Mouse (Mus musculus): ENCODE results near the gene Dnaja3.

The Dnaja3 gene

GRCm38 (mm10) chr16:4639831-4640237 is at the start of gene Dnaja3, which contains the start of gene Vasn:
TSS of gene Dnaja3 (plus strand) at chr16:4639989.
TSS of gene Vasn (plus strand) at chr16:4639941.
- peak; percentile 77 for DNase-seq (ENCODE audit: low read depth)

GRCm38 (mm10) chr16:4590236-4590635 is 49.6 kb upstream of the Dnaja3 start:
- DNase-seq (ENCODE audit: low read depth): no peak

- DNase-seq (ENCODE audit: low read depth): no peak
Measured at GRCm38 (mm10) chr16:4592909-4593875, 46.6 kb upstream of the Dnaja3 start.

DNA sequence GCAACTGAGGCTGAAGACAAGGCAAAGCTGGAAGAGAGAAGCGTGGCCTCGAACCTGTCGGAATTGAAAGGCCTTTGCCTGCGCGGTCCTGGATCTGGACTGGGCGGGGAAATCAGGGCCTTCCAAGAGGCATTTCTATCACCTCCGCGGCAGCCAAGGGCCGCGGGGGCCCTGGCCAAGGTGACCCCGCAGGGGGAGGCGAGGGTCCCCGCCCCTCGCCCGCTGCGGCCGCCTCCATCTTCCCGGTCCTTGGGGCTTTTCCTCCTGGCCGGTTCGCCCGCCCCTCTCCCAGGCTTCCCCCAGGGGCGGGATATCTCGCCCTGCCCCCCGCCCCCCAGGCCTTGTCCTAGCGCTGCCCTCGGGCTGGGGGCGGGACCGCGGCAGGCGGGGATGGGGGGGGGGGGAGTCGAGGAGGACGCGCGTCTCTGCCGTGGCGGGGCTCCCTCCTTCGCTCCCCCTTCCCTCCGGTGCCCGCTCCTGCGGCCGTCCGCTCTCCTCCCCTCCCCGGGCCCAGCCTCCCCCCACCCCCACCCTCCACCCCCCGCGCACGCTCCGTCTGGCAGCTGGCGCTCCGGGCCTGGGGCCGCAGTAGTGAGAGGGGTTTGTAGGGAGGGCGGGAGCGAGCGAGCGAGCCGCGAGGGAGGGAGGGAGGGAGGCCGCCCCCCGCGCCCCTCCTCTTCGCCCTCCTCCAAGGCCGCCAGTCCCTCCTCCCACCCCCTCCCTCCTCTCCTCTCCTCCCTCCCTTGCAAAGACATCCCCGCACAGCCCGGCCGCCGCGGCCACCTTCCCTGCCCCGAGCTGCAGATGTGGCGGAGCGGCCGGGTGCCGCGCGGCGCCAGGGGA is 45.6 kb upstream of the Dnaja3 start, which contains the start of gene Glis2:
Gene Glis2, plus strand, starts transcription at position 743 of the 843 bp plus-strand sequence.
- no peak for DNase-seq (ENCODE audit: low read depth)

DNA sequence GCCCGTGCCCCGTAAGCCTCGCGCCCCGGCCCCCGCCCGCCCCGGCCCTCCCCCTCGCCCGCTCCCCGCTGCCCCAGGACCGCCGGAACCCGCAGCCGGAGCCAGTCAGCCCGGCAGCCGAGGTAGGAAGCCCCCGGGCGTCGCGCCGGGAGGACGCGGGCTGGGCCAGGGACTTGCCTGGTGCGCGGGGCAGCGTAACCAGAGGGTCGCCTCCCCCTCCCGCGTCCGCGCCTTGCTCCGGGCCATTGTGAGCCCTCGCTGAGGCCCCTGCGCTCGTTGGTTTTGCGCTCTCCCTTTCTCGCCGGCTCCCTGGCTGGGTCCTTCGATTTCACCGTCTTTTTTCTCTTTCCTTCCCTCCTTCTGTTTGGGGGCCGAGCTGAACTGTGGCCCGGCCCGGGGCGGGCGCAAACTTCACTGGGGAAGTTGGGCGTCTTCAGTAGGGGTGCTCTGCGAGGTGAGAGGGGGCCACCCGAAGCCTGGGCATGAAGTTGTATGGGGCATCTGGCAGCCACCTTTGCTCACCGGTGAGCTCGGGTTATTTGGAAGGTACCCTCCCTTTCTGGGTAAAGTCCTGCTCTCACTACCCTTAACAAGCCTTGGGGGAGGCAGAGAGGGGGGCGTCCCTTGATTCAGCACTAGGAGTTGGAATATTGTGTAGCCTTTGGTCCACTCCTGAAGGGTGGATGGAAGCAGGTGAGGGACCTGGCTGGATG is 44.8 kb upstream of the Dnaja3 start:
- no peak for DNase-seq (ENCODE audit: low read depth)

DNA sequence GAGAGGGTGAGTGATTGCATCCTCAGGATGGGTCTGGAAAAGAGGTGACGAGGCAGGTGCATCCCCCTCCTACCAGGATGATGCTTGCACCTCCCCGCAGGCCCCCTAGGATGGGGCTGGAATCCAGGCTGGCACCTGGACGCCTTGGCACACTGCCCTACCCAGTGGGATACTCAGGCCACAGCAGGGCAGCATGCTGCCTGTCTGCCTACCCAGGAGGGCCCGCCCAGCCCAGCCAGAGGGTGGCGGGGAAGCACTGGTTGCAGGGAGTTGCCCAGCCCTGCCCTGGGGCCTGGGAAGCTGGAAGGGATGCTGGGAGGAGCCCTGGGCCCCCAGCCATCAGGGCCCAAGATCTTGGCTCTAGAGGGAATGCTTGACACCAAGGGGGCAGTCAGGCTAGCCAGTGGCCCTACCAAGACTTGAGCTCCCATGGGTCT is 44.2 kb upstream of the Dnaja3 start:
- no peak for DNase-seq (ENCODE audit: low read depth)

DNA sequence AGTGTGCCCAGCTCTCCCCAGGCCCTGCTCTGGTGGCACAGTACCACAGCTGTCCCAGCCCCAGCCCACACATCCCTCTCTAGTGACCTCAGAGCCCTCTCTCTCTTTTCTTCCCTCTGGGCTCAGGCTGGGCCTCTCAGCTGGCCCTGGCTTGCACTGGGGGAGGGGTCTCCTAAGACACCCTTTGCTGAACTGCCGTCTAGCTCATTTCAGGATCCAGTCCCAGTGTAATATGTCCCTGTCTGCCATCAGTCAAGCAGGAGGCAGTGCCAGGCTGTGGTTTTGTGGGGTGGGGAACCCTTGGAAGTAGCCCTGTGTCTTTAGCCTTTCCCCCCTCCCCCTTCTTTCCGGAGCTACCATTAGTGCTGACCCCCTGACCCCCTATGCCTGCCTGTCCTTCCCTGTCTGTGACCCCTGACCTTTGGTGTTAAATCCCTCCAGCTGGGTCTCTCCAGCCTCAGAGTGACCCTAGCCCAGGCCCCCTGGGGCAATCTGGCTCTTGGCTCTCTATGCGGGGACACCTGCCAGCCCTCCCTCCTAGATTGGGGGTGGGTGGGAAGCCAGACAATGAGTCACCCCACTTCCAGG is 43.6 kb upstream of the Dnaja3 start:
- no peak for DNase-seq (ENCODE audit: low read depth)

GRCm38 (mm10) chr16:4596836-4597235 is 43.0 kb upstream of the Dnaja3 start:
- DNase-seq (ENCODE audit: low read depth): no peak

DNA sequence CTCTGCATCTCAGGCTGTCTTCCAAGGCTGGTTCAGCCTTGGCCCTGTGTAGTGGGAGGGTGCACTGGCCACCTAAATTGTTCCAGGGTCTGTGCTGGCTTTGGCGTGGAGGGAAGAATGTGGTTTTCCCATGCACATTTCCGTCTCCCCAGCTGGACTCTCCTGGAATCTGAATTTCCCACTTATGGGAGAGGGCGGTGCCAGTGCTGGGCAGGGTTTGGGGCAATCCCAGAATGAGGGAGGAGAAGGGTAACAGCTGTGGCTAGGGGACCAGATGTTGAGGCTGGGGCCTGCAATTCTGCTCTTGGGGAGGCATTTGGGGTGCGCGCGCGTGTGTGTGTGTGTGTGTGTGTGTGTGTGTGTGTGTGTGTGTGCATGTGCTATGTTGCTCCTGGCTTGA is 42.5 kb upstream of the Dnaja3 start:
- DNase-seq (ENCODE audit: low read depth): no peak

DNA sequence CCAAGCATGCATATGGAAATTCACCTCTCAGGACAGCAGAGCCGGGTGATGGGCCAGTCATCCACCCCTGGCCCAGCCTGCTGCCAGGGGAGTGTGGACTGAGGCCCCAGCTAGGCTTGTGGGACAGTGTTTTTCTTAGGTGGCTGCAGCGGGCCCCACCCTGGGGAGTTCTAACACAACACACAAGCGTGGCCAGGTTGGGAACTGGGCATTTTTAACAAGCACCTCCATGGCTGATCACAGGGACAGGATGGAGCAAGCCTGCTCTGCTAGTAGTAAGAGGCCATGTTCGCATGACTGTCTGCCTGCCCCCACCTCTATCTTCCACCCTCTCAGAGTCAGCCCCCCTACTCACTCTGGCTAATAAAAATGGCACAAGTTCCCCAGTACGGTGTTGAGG is 41.7 kb upstream of the Dnaja3 start:
- no peak for DNase-seq (ENCODE audit: low read depth)

DNA sequence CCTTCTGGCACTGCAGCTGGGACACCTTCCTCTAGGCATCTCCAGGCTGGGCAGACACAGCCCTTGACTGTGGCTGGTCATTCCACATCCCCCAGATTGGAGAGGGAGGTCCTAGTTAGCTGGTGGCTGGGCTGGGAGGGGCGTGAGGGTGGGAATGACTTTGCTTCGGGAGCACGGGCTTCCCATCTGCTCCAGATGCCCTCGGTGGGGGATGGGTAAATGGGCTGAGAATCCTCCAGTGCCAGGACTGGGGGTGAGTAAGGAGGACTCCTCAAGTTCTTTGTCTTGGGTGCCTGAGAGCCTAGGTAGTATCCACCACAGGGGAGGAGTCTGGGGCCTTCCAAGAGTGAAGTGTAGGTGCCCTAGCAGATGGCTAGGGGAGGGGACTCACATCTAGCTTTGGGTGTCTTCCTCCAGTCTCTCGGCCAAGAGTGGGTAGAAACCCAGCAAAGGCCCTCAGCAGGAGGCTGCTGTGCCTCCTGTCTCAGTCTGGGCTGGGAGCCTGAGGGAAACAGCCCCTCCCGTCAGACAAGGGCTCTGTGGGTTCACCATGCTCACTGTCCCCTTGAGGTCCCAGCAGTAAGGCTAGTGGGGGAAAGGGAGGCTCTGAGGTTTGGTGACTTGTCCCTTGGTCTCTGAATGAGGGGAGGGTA is 40.8 kb upstream of the Dnaja3 start:
- DNase-seq (ENCODE audit: low read depth): no peak

DNA sequence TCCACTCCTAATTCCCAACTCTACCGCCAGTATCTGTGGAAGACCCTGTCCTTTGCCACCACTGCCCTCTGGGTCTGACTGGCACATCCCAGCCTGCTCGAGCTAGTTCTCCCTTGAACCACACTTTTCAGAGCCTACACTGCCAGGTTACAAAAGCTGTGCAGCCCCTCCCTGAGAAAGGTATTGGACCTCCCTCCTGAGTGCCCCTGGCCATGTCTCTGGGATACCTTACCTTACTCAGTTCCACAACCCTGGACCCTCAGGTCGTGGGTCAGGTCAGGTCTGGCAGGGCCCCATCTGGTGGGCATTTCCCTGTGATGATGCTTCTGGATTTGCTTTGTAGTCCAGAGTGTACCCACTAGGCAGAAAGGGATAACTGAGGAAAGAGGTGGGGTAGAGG is 40.2 kb upstream of the Dnaja3 start:
- no peak for DNase-seq (ENCODE audit: low read depth)

- DNase-seq (ENCODE audit: low read depth): no peak
Measured at GRCm38 (mm10) chr16:4600701-4601310, 39.0 kb upstream of the Dnaja3 start.

GRCm38 (mm10) chr16:4602189-4602588 is 37.6 kb upstream of the Dnaja3 start:
- DNase-seq (ENCODE audit: low read depth): no peak

GRCm38 (mm10) chr16:4602766-4603452 is 36.9 kb upstream of the Dnaja3 start:
- DNase-seq (ENCODE audit: low read depth): no peak

DNA sequence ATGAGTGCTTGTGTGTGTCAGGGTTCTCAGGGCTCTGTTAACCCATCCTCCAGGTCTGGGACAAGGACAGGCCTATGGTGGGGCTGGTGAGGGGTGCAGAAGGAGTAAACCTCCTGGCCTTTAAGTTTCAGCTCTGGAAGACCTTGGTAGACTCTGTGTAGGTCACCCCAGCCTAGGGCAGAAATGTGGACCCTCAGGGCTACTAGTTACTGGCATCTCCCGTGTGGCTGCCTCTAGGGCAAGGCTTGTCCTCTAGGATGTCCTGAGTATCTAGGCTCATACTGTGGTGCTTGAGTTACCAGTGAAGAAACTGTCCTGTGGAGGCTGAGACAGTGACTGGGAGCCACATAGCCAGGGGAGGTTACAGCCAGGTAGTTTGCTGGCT is 36.3 kb upstream of the Dnaja3 start:
- DNase-seq (ENCODE audit: low read depth): no peak

DNA sequence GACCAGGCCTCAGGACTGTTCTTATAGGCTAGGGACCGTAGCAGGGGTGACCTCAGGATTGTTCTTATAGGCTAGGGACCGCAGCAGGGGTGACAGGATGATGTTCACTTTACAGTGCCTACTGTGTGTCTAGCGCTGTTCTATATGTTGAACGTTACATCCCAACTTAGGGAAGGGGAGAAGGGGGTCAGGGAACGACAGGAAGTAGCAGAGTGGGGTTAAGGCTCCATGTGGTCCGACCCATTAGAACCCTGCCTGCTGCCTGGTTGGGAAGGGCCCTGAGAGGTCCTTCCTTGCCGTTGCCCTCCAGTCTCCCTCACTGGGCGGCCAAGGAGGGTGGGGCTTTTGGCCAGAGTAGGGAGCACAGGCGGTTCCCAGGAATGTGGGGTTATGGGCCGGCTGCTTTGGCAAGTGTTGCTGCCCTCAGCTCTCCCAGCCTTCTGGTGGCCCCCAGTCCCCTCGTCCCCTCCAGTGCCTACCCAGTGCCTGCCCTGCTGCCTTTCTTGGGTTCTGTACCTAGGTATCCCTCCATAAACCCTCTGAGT is 35.4 kb upstream of the Dnaja3 start:
- DNase-seq (ENCODE audit: low read depth): no peak

GRCm38 (mm10) chr16:4605514-4606131 is 34.2 kb upstream of the Dnaja3 start:
- no peak for DNase-seq (ENCODE audit: low read depth)

- no peak for DNase-seq (ENCODE audit: low read depth)
Measured at GRCm38 (mm10) chr16:4606431-4607084, 33.2 kb upstream of the Dnaja3 start.
